Mouse (Mus musculus) forebrain, embryonic 11.5 days (tissue): ENCODE measurements around the gene Gm21985. TPM values are rescaled to one million over a fixed set of nuclear protein-coding genes. Genes with fewer than 3 reads are reported as not detected.
A peak's percentile ranks its signal among the peaks of the same experiment; 100 is the strongest.
"Not testable (repeated sequence)": the region's sequence is repeated elsewhere in the genome, so short reads cannot be mapped to it uniquely, and the experiment has no call there.

Source experiments
- ATAC-seq: fragments of 200-750 bp; cut with Nextera tagmentation; replicated peaks from 2 replicates; pipeline ENCODE4 v1.8.0; 2017; ENCODE audit warnings: moderate TSS enrichment; ENCODE audit not compliant: low FRiP score
- DNase-seq: peaks from one replicate; pipeline ENCODE4 v3.0.0-alpha.2; 2017; ENCODE audit warnings: low spot score
- H3K27ac ChIP-seq: fragments of 300-500 bp; sonication (generic); 2 replicates; pipeline ENCODE4 v1.5.1; 2014; ENCODE audit warnings: low read depth, low read length
- H3K27me3 ChIP-seq: fragments of 300-500 bp; sonication (generic); 2 replicates; pipeline ENCODE4 v1.6.1; 2014; ENCODE audit warnings: mild to moderate bottlenecking, low read length, mixed read lengths; ENCODE audit not compliant: control insufficient read depth, insufficient read depth
- H3K36me3 ChIP-seq: fragments of 300-500 bp; sonication (generic); 2 replicates; pipeline ENCODE4 v1.6.1; 2014; ENCODE audit warnings: mild to moderate bottlenecking, low read length, moderate library complexity, mixed read lengths; ENCODE audit not compliant: control insufficient read depth, insufficient read depth
- H3K4me1 ChIP-seq: fragments of 300-500 bp; sonication (generic); replicated peaks from 2 replicates; pipeline ENCODE4 v1.6.1; 2014; ENCODE audit warnings: low read length, mixed read lengths; ENCODE audit not compliant: control insufficient read depth, insufficient read depth
- H3K4me2 ChIP-seq: fragments of 300-500 bp; sonication (generic); 2 replicates; pipeline ENCODE4 v1.6.1; 2014; ENCODE audit warnings: low read depth, mild to moderate bottlenecking, low read length, moderate library complexity, mixed read lengths; ENCODE audit not compliant: severe bottlenecking
- H3K4me3 ChIP-seq: fragments of 300-500 bp; sonication (generic); 2 replicates; pipeline ENCODE4 v1.5.1; 2014; ENCODE audit warnings: low read depth, low read length
- H3K9ac ChIP-seq: fragments of 300-500 bp; sonication (generic); 2 replicates; pipeline ENCODE4 v1.6.1; 2014; ENCODE audit warnings: low read length
- H3K9me3 ChIP-seq: fragments of 300-500 bp; sonication (generic); 2 replicates; pipeline ENCODE4 v1.6.1; 2016; ENCODE audit warnings: low read length, mixed read lengths; ENCODE audit not compliant: control insufficient read depth
- WGBS: fragments of 180-500 bp; shearing (Covaris S2); extraction: QIAGEN DNeasy Blood & Tissue Kit; methylation state at CpG from one replicate; pipeline ENCODE4 v1.1.7; 2014; 5-methylcytosine and 5-hydroxymethylcytosine counted together
- polyA plus RNA-seq: library from polyadenylated mRNA; unstranded; fragments of >200 nt; fragmentation: Nextera tagmentation; extraction: Ambion mirVana; gene quantifications from 2 replicates; pipeline ENCODE4 v1.2.1, GENCODE M21; 2014

Gene Gm21985
- polyA plus RNA-seq, 1 experiment from 2014 or later: 0.09 TPM

- Histone ChIP-seq H3K9me3 (no peaks in the 10 kb centered on the region), H3K9ac (no peak overlapping the region), H3K27me3 (no peaks in the 10 kb centered on the region), H3K4me2 (no peak overlapping the region), H3K36me3 (no peaks in the 10 kb centered on the region), H3K4me3 (no peak overlapping the region), H3K27ac (no peak overlapping the region), H3K4me1 (no peaks in the 10 kb centered on the region)
- WGBS: 89% methylated on average over 6 of the region's 6 CpGs
- DNase-seq: no peak
- no peak for ATAC-seq
These were observed 7.4 kb downstream of the Gm21985 start for GRCm38 (mm10) chr2:112273474-112273873.

GRCm38 (mm10) chr2:112276870-112277269, 10.8 kb downstream of the Gm21985 start:
- H3K9me3 ChIP-seq: no peaks in the 10 kb centered on the region
- no peaks in the 10 kb centered on the region for H3K36me3 ChIP-seq
- no peaks in the 10 kb centered on the region for H3K27me3 ChIP-seq
- ATAC-seq: no peak
- H3K4me1 ChIP-seq: no peaks in the 10 kb centered on the region
- no peak overlapping the region for H3K9ac ChIP-seq
- H3K4me2 ChIP-seq: no peak overlapping the region
- no peak overlapping the region for H3K27ac ChIP-seq
- no peak overlapping the region for H3K4me3 ChIP-seq
- WGBS: 91% methylated on average over 3 of the region's 3 CpGs
- DNase-seq: no peak

- H3K36me3 ChIP-seq: no peaks in the 10 kb centered on the region
- no peak overlapping the region for H3K4me3 ChIP-seq
- WGBS: 100% methylated on average over 1 of the region's 1 CpGs
- ATAC-seq (no peak), DNase-seq (no peak)
- H3K4me1 ChIP-seq: no peaks in the 10 kb centered on the region
- no peak overlapping the region for H3K4me2 ChIP-seq
- no peaks in the 10 kb centered on the region for H3K27me3 ChIP-seq
- no peak overlapping the region for H3K9ac ChIP-seq
- H3K9me3 ChIP-seq: no peaks in the 10 kb centered on the region
- no peak overlapping the region for H3K27ac ChIP-seq
These were observed 16.7 kb downstream of the Gm21985 start for GRCm38 (mm10) chr2:112282846-112283245.

- H3K4me1 ChIP-seq: no peaks in the 10 kb centered on the region
- no peaks in the 10 kb centered on the region for H3K27me3 ChIP-seq
- 1% methylated on average over 21 of the region's 21 CpGs for WGBS
- ATAC-seq: peak; percentile 96
- peak overlapping the region; percentile 66 for H3K9ac ChIP-seq
- H3K27ac ChIP-seq: no peak overlapping the region
- H3K4me2 ChIP-seq: peak overlapping the region; percentile 85
- peak overlapping the region; percentile 44 for H3K4me3 ChIP-seq
- no peaks in the 10 kb centered on the region for H3K36me3 ChIP-seq
- DNase-seq: peak; percentile 69
- no peaks in the 10 kb centered on the region for H3K9me3 ChIP-seq
These were observed 18.4 kb downstream of the Gm21985 start for GRCm38 (mm10) chr2:112284363-112285030.

GRCm38 (mm10) chr2:112285031-112285390, 18.9 kb downstream of the Gm21985 start:
- Histone ChIP-seq H3K4me2 (peak overlapping the region; percentile 85), H3K9ac (peak overlapping the region; percentile 66; the same call in 1 of the 2 replicates), H3K27ac (no peak overlapping the region), H3K36me3 (no peaks in the 10 kb centered on the region), H3K4me1 (no peaks in the 10 kb centered on the region), H3K4me3 (peak overlapping the region; percentile 44), H3K9me3 (no peaks in the 10 kb centered on the region), H3K27me3 (no peaks in the 10 kb centered on the region)
- ATAC-seq: no peak
- 65% methylated on average over 6 of the region's 6 CpGs for WGBS
- no peak for DNase-seq

- not testable (repeated sequence) for H3K36me3 ChIP-seq, H3K4me1 ChIP-seq, H3K27ac ChIP-seq, H3K27me3 ChIP-seq, H3K4me2 ChIP-seq, ATAC-seq, H3K4me3 ChIP-seq, DNase-seq, H3K9me3 ChIP-seq, H3K9ac ChIP-seq
- WGBS: 94% methylated on average over 1 of the region's 1 CpGs
These were observed 19.9 kb downstream of the Gm21985 start for GRCm38 (mm10) chr2:112286062-112286461.

- ATAC-seq (no peak), DNase-seq (no peak)
- Histone ChIP-seq H3K27ac (no peak overlapping the region), H3K9me3 (no peaks in the 10 kb centered on the region), H3K9ac (no peak overlapping the region), H3K4me1 (no peaks in the 10 kb centered on the region), H3K27me3 (no peaks in the 10 kb centered on the region), H3K4me3 (no peak overlapping the region), H3K36me3 (no peaks in the 10 kb centered on the region), H3K4me2 (no peak overlapping the region)
- WGBS: 68% methylated on average over 4 of the region's 4 CpGs
These were observed 20.9 kb downstream of the Gm21985 start for GRCm38 (mm10) chr2:112287059-112287458.

- H3K9ac ChIP-seq: no peak overlapping the region
- no peaks in the 10 kb centered on the region for H3K4me1 ChIP-seq
- no peaks in the 10 kb centered on the region for H3K9me3 ChIP-seq
- H3K4me3 ChIP-seq: no peak overlapping the region
- no peaks in the 10 kb centered on the region for H3K27me3 ChIP-seq
- H3K4me2 ChIP-seq: no peak overlapping the region
- H3K36me3 ChIP-seq: no peaks in the 10 kb centered on the region
- no peak for DNase-seq
- no peak for ATAC-seq
- WGBS: 90% methylated on average over 3 of the region's 3 CpGs
- no peak overlapping the region for H3K27ac ChIP-seq
These were observed 23.4 kb downstream of the Gm21985 start for GRCm38 (mm10) chr2:112289507-112289906.

GRCm38 (mm10) chr2:112292823-112293222, 26.7 kb downstream of the Gm21985 start:
- no peaks in the 10 kb centered on the region for H3K9me3 ChIP-seq
- 87% methylated on average over 2 of the region's 2 CpGs for WGBS

More at GRCm38 (mm10) chr2:112292823-112293222, 26.7 kb downstream of the Gm21985 start:
- Histone ChIP-seq H3K4me3 (no peak overlapping the region), H3K27ac (no peak overlapping the region), H3K4me1 (no peaks in the 10 kb centered on the region), H3K9ac (no peak overlapping the region), H3K36me3 (no peaks in the 10 kb centered on the region), H3K27me3 (no peaks in the 10 kb centered on the region), H3K4me2 (no peak overlapping the region)
- ATAC-seq (no peak), DNase-seq (no peak)
